9 mouse cellular contexts compared by ENCODE assay signal in genomic region chr2:72219921-72220320, GRCm38 (mm10).
DNase-seq lines count a peak whose midpoint lies in the region; ATAC-seq and TF ChIP-seq lines count a peak whose summit lies in the region.
"Had no signal": no experiment of that assay in that cellular context is flagged by ENCODE, and none has a peak within 500 bp of the region (broad histone marks: within the 10 kb centered on the region; RNA-seq: fewer than 3 reads in every experiment).

No protein-coding gene starts in this region.

- no peaks in the 10 kb centered on the region for H3K36me3 ChIP-seq in kidney, postnatal 0 days (ENCODE audit: insufficient read depth, low read length)
- no peaks in the 10 kb centered on the region for H3K36me3 ChIP-seq in E14TG2a.4 (ENCODE audit: insufficient read depth, low read length)
- H3K36me3 ChIP-seq: lung, embryonic 15.5 days had no signal

- no peak overlapping the region for H3K4me2 ChIP-seq in kidney, postnatal 0 days (ENCODE audit: low read length)
- H3K4me2 ChIP-seq: lung, embryonic 15.5 days had no signal

- no peaks in the 10 kb centered on the region for H3K9me3 ChIP-seq in kidney, postnatal 0 days (replicated peaks; ENCODE audit: low read length)
- H3K9me3 ChIP-seq in E14TG2a.4 (ENCODE audit: low read length) = no peaks in the 10 kb centered on the region
- H3K9me3 ChIP-seq: lung, embryonic 15.5 days had no signal

- no peaks in the 10 kb centered on the region for H3K4me1 ChIP-seq in kidney, postnatal 0 days (replicated peaks; ENCODE audit: insufficient read depth, low read length)
- no peaks in the 10 kb centered on the region for H3K4me1 ChIP-seq in E14TG2a.4 (replicated peaks; ENCODE audit: low read depth, low read length)
- H3K4me1 ChIP-seq: lung, embryonic 15.5 days had no signal

- DNase-seq in kidney, postnatal 0 days (ENCODE audit: low spot score) = peak; percentile 57
- no peak for DNase-seq in kidney, adult 11 months
- peak; percentile 75 for DNase-seq in adrenal gland, postnatal 14 days
- DNase-seq in fibroblast of lung, adult 2 months (ENCODE audit: low read depth) = peak; percentile 27
- peak; percentile 30 to 40 for DNase-seq in lung, adult 18-20 months
- peak; percentile 44 to 77 for DNase-seq in spleen, postnatal 4 days (ENCODE audit: low spot score in 2 of 2)

- H3K27me3 ChIP-seq in kidney, postnatal 0 days (ENCODE audit: insufficient read depth, low read length) = no peaks in the 10 kb centered on the region
- H3K27me3 ChIP-seq in E14TG2a.4 (ENCODE audit: insufficient read depth, low read length) = no peaks in the 10 kb centered on the region
- H3K27me3 ChIP-seq: lung, embryonic 15.5 days had no signal

- H3K4me3 ChIP-seq in kidney, postnatal 0 days (replicated peaks; ENCODE audit: low read depth, low read length) = no peak overlapping the region
- no peak overlapping the region for H3K4me3 ChIP-seq in E14TG2a.4 (replicated peaks; ENCODE audit: low read length)
- H3K4me3 ChIP-seq: lung, embryonic 15.5 days had no signal

- no peak for ATAC-seq in kidney, postnatal 0 days (replicated peaks; ENCODE audit: low FRiP score, low read depth)
- ATAC-seq in erythroblast, adult 5-6 weeks (replicated peaks; ENCODE audit: low FRiP score, poor library complexity, severe bottlenecking) = no peak

- no peak overlapping the region for H3K27ac ChIP-seq in kidney, postnatal 0 days
- H3K27ac ChIP-seq: lung, embryonic 15.5 days had no signal

- WGBS in kidney, postnatal 0 days = 33% methylated on average over 3 of the region's 3 CpGs

- no peak overlapping the region for H3K9ac ChIP-seq in kidney, postnatal 0 days (ENCODE audit: low read depth, low read length)
- H3K9ac ChIP-seq: lung, embryonic 15.5 days had no signal

- TF ChIP-seq CTCF in kidney, postnatal 0 days (IDR thresholded peaks at IDR 0.05; ENCODE audit: low read depth) = peak; percentile 89
- peak; percentile 94 for TF ChIP-seq CTCF in E14TG2a.4 (conservative IDR thresholded peaks at IDR 0.05; ENCODE audit: low read length)
